Mouse (Mus musculus) kidney, embryonic 14.5 days (tissue): ENCODE results near the gene Rhbdd1. TPM values are rescaled to one million over a fixed set of nuclear protein-coding genes. Genes with fewer than 3 reads are reported as not detected.
A peak's percentile ranks its signal among the peaks of the same experiment; 100 is the strongest.

Experiments used
- ATAC-seq: fragments of 200-750 bp; cut with Nextera tagmentation; 2 replicates; pipeline ENCODE4 v1.8.0; 2017; ENCODE audit warnings: moderate number of reproducible peaks, mild to moderate bottlenecking, moderate TSS enrichment, moderate library complexity; ENCODE audit not compliant: low FRiP score, low TSS enrichment
- H3K27ac ChIP-seq: fragments of 300-500 bp; sonication (generic); 2 replicates; pipeline ENCODE4 v1.5.1; 2014; ENCODE audit warnings: low read depth, mild to moderate bottlenecking, low read length, moderate library complexity, mixed read lengths
- H3K27me3 ChIP-seq: fragments of 300-500 bp; sonication (generic); 2 replicates; pipeline ENCODE4 v1.6.1; 2014; ENCODE audit warnings: mild to moderate bottlenecking, low read length; ENCODE audit not compliant: control insufficient read depth, insufficient read depth
- H3K36me3 ChIP-seq: fragments of 300-500 bp; sonication (generic); 2 replicates; pipeline ENCODE4 v1.6.1; 2014; ENCODE audit warnings: low read length, mixed read lengths; ENCODE audit not compliant: control insufficient read depth, insufficient read depth
- H3K4me1 ChIP-seq: fragments of 300-500 bp; sonication (generic); 2 replicates; pipeline ENCODE4 v1.6.1; 2014; ENCODE audit warnings: low read length, mixed read lengths; ENCODE audit not compliant: control insufficient read depth, insufficient read depth
- H3K4me2 ChIP-seq: fragments of 300-500 bp; sonication (generic); replicated peaks from 2 replicates; pipeline ENCODE4 v1.6.1; 2014; ENCODE audit warnings: low read depth, mild to moderate bottlenecking, low read length
- H3K4me3 ChIP-seq: fragments of 300-500 bp; sonication (generic); 2 replicates; pipeline ENCODE4 v1.5.1; 2014; ENCODE audit warnings: mild to moderate bottlenecking, low read length
- H3K9ac ChIP-seq: fragments of 300-500 bp; sonication (generic); 2 replicates; pipeline ENCODE4 v1.6.1; 2014; ENCODE audit warnings: low read depth, mild to moderate bottlenecking, low read length, moderate library complexity
- H3K9me3 ChIP-seq: fragments of 300-500 bp; sonication (generic); 2 replicates; pipeline ENCODE4 v1.6.1; 2016; ENCODE audit warnings: low read length; ENCODE audit not compliant: control insufficient read depth
- WGBS: fragments of 180-500 bp; shearing (Covaris S2); extraction: QIAGEN DNeasy Blood & Tissue Kit; methylation state at CpG from one replicate; pipeline ENCODE4 v1.1.7; 2014; 5-methylcytosine and 5-hydroxymethylcytosine counted together
- polyA plus RNA-seq: library from polyadenylated mRNA; unstranded; fragments of >200 nt; fragmentation: Nextera tagmentation; extraction: Ambion mirVana; gene quantifications from 2 replicates; pipeline ENCODE4 v1.2.1, GENCODE M21; 2014

Rhbdd1 gene
- polyA plus RNA-seq, 1 experiment from 2014 or later: 7.0 TPM

DNA sequence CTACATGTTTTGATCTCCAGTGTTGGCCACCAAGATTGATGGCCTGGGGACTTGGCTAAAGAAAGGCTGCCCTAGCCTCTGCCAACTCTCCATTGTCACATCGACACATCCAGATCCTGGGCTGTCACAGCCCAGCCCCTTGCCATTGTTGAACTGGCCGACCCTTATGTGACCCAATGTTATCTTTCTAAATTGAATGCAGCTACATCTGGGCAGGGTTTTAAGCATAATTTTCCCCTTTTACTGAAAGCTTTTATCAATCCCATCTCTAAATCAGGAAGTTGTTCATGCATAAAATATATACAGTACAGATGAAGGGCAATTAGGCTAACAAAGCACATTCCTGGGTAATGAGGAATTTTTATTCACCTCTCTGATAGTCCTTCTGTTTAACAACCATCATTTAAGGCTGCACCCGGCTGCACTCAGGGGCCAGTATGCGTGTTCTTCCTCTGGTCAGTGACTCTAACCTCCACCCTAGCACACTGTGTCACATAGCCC is 158.3 kb downstream of the Rhbdd1 start:
- Histone ChIP-seq H3K27ac (no peak overlapping the region), H3K36me3 (no peaks in the 10 kb centered on the region), H3K4me1 (no peaks in the 10 kb centered on the region), H3K4me3 (no peak overlapping the region), H3K9me3 (no peaks in the 10 kb centered on the region), H3K27me3 (no peaks in the 10 kb centered on the region), H3K4me2 (no peak overlapping the region), H3K9ac (no peak overlapping the region)
- ATAC-seq: no peak
- 22% methylated on average over 4 of the region's 4 CpGs for WGBS

GRCm38 (mm10) chr1:82475254-82475653 is 159.0 kb downstream of the Rhbdd1 start:
- H3K9ac ChIP-seq: no peak overlapping the region
- H3K27me3 ChIP-seq: no peaks in the 10 kb centered on the region
- H3K36me3 ChIP-seq: no peaks in the 10 kb centered on the region
- WGBS: 74% methylated on average over 5 of the region's 5 CpGs
- no peak overlapping the region for H3K4me2 ChIP-seq
- H3K4me1 ChIP-seq: no peaks in the 10 kb centered on the region
- no peak overlapping the region for H3K27ac ChIP-seq
- no peaks in the 10 kb centered on the region for H3K9me3 ChIP-seq
- no peak overlapping the region for H3K4me3 ChIP-seq
- no peak for ATAC-seq

DNA sequence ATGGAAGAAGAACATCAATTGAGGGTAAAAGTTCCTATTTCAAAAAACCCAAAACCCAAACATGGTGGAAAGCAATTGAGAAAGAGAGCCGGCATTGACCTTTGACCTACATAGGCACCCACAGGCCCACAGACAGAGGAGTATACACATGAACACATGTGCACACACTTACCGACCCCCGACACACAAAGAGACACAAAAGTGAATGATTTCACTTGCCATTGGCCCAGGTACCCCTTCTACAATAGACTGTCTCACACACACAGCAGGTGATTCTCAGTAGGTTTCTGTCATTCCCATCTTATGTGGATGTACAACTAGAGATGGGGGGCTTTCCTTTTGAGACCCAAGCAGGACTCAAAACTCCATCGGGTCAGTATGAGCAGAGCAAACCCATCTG is 159.6 kb downstream of the Rhbdd1 start:
- Histone ChIP-seq H3K36me3 (no peaks in the 10 kb centered on the region), H3K4me1 (no peaks in the 10 kb centered on the region), H3K4me3 (no peak overlapping the region), H3K4me2 (no peak overlapping the region), H3K9me3 (no peaks in the 10 kb centered on the region), H3K9ac (no peak overlapping the region), H3K27ac (no peak overlapping the region), H3K27me3 (no peaks in the 10 kb centered on the region)
- no peak for ATAC-seq
- whole genome bisulfite sequencing: 80% methylated on average over 4 of the region's 4 CpGs

DNA sequence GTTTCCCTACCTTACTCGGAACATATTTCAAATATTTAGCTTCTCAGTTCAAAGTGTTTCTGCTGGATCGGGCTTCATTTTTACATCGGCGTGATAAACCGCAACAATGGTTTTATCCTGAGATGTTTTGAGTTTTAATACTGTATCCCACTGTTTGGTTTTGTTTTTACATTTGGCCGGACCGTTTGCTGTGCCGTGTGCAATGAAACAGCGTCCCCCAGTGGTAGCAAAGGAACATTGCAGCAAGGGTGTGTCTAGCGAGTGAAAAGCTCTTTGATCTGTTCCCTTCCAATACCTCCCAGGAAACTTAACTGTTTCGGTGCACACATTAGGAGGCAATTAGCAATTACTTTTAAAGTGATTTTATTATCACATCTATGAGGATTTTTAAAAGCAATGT is 160.0 kb downstream of the Rhbdd1 start:
- no peaks in the 10 kb centered on the region for H3K27me3 ChIP-seq
- H3K4me2 ChIP-seq: no peak overlapping the region; the same call in 1 of the 2 replicates
- no peaks in the 10 kb centered on the region for H3K36me3 ChIP-seq
- no peak overlapping the region for H3K27ac ChIP-seq
- H3K4me1 ChIP-seq: no peaks in the 10 kb centered on the region
- H3K4me3 ChIP-seq: no peak overlapping the region
- ATAC-seq: peak; percentile 42; the same call in 1 of the 2 replicates
- no peak overlapping the region for H3K9ac ChIP-seq
- WGBS: 41% methylated on average over 11 of the region's 11 CpGs
- no peaks in the 10 kb centered on the region for H3K9me3 ChIP-seq

GRCm38 (mm10) chr1:82476746-82477145 is 160.5 kb downstream of the Rhbdd1 start:
- peak; percentile 88 for ATAC-seq
- Histone ChIP-seq H3K4me2 (no peak overlapping the region; the same call in 1 of the 2 replicates), H3K27ac (no peak overlapping the region), H3K9ac (no peak overlapping the region), H3K36me3 (no peaks in the 10 kb centered on the region), H3K4me3 (no peak overlapping the region), H3K9me3 (no peaks in the 10 kb centered on the region), H3K4me1 (no peaks in the 10 kb centered on the region), H3K27me3 (no peaks in the 10 kb centered on the region)
- WGBS: 4% methylated on average over 9 of the region's 9 CpGs

DNA sequence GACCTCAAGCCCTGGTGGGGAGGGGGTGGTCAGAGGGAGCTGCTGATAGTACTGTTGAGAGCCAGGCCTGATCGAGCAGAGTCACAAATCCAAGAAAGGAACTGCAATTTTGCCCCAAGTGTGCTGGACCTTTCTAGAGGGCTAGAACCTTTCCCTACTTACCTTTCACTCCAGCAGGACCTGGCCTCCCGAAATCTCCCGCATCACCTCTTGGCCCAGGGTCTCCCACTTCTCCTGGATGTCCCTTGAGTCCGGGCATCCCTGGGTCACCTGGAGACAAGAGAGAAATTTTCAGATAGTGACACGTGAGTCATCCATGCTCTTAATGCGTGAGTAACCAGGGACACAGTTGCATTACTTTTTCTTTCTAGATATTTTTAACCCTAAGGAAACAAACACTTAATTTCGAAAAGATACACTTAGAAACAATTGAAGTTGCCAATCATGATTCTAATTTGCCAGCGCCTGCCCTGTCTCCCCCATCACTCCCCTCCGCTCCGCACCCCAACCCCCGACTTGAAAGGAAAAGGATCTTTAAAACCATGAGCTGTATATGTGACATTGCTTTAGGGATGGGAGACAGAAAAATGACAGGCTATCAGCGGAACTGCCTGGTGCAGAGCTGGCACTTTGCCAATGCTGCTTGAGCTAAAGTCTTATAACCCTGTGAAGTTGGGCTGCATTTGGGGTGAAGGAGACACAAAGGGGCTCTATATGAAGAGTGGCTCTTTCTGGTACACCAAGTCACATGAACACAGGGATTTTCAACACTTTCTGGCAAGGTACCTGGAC is 163.6 kb downstream of the Rhbdd1 start:
- no peak for ATAC-seq
- 86% methylated on average over 12 of the region's 12 CpGs for WGBS
- no peak overlapping the region for H3K4me3 ChIP-seq

GRCm38 (mm10) chr1:82482371-82482770 is 166.1 kb downstream of the Rhbdd1 start:
- Histone ChIP-seq H3K9ac (no peak overlapping the region), H3K4me2 (no peak overlapping the region), H3K27me3 (no peaks in the 10 kb centered on the region), H3K4me1 (no peaks in the 10 kb centered on the region), H3K36me3 (no peaks in the 10 kb centered on the region), H3K9me3 (no peaks in the 10 kb centered on the region), H3K4me3 (no peak overlapping the region), H3K27ac (no peak overlapping the region)
- no peak for ATAC-seq
- 79% methylated on average over 7 of the region's 7 CpGs for WGBS

More for the DNA sequence above, 163.6 kb downstream of the Rhbdd1 start:
- H3K4me1 ChIP-seq: no peaks in the 10 kb centered on the region
- no peak overlapping the region for H3K4me2 ChIP-seq
- H3K27ac ChIP-seq: no peak overlapping the region
- H3K9ac ChIP-seq: no peak overlapping the region
- no peaks in the 10 kb centered on the region for H3K36me3 ChIP-seq
- H3K27me3 ChIP-seq: no peaks in the 10 kb centered on the region
- H3K9me3 ChIP-seq: no peaks in the 10 kb centered on the region

DNA sequence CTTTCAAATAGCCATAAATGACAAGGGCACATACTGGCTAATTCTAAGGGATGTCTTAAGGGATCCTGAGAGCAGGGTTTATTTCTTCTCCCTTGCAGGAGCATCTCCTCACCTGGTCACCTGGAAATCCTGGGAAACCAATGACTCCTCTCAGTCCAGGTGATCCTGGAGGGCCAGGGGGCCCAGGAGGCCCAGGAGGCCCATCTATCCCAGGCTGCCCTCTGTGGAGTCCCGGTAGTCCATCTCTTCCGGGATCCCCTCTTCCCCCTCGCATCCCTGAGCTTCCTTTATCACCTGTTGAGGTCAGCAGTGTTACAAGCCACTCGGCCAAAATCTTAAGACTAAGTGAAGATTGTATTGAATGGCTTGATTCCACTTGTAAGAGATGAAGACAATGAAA is 170.1 kb downstream of the Rhbdd1 start:
- no peak overlapping the region for H3K9ac ChIP-seq
- H3K9me3 ChIP-seq: no peaks in the 10 kb centered on the region
- no peak overlapping the region for H3K4me3 ChIP-seq
- no peak overlapping the region for H3K27ac ChIP-seq
- H3K27me3 ChIP-seq: no peaks in the 10 kb centered on the region
- no peak overlapping the region for H3K4me2 ChIP-seq
- no peaks in the 10 kb centered on the region for H3K4me1 ChIP-seq
- no peaks in the 10 kb centered on the region for H3K36me3 ChIP-seq
- 78% methylated on average over 4 of the region's 4 CpGs for WGBS
- ATAC-seq: no peak

GRCm38 (mm10) chr1:82491954-82492353 is 175.7 kb downstream of the Rhbdd1 start:
- Histone ChIP-seq H3K4me2 (no peak overlapping the region), H3K4me3 (no peak overlapping the region), H3K4me1 (no peaks in the 10 kb centered on the region), H3K36me3 (no peaks in the 10 kb centered on the region), H3K27ac (no peak overlapping the region), H3K27me3 (no peaks in the 10 kb centered on the region), H3K9ac (no peak overlapping the region), H3K9me3 (no peaks in the 10 kb centered on the region)
- 93% methylated on average over 2 of the region's 2 CpGs for WGBS
- no peak for ATAC-seq
